Mouse (Mus musculus): ENCODE measurements at regions not wholly inside any gene's neighbourhood (a gene's known extent, or its start where the extent isn't known, plus 50 kb on each side); places are given as distances from the start of the nearest gene placed in this dataset.

GRCm38 (mm10) chr12:32460330-32460998, 82.0 kb downstream of the Ccdc71l start:
- H3K9ac ChIP-seq (ENCODE audit: low read depth, low read length): no peak overlapping the region
- 82% methylated on average over 4 of the region's 4 CpGs for WGBS
- intact Hi-C loops (cut with DNase I): no loop called here
- peaks cover 3% of the 10 kb centered on the region; the same call in 1 of the 2 replicates for H3K4me1 ChIP-seq (ENCODE audit: control insufficient read depth, insufficient read depth, low read length)
- H3K36me3 ChIP-seq (ENCODE audit: control insufficient read depth, insufficient read depth, low read length): no peaks in the 10 kb centered on the region
- H3K4me3 ChIP-seq: no peak overlapping the region
- H3K27me3 ChIP-seq (ENCODE audit: control insufficient read depth, insufficient read depth, low read length): no peaks in the 10 kb centered on the region
- no peak for TF ChIP-seq CTCF (IDR thresholded peaks at IDR 0.05)
- TF ChIP-seq EP300 (IDR thresholded peaks at IDR 0.05; ENCODE audit: insufficient read depth, low read depth, low read length): no peak
- no peak for TF ChIP-seq POLR2A (IDR thresholded peaks at IDR 0.05; ENCODE audit: insufficient read depth, low read depth, low read length)
- no peaks in the 10 kb centered on the region for H3K79me2 ChIP-seq (replicated peaks; ENCODE audit: control insufficient read depth, insufficient read depth, low read length)
- DNase-seq: no peak
- no peak overlapping the region for H3K27ac ChIP-seq

GRCm38 (mm10) chr12:32465371-32465770, 86.9 kb downstream of the Ccdc71l start:
- no peaks in the 10 kb centered on the region for H3K36me3 ChIP-seq (ENCODE audit: control insufficient read depth, insufficient read depth, low read length)
- H3K4me1 ChIP-seq (ENCODE audit: control insufficient read depth, insufficient read depth, low read length): peaks cover 3% of the 10 kb centered on the region; the same call in 1 of the 2 replicates
- no peak overlapping the region for H3K4me3 ChIP-seq
- H3K79me2 ChIP-seq (replicated peaks; ENCODE audit: control insufficient read depth, insufficient read depth, low read length): no peaks in the 10 kb centered on the region
- 9% methylated on average over 6 of the region's 6 CpGs for WGBS
- no peaks in the 10 kb centered on the region for H3K27me3 ChIP-seq (ENCODE audit: control insufficient read depth, insufficient read depth, low read length)
- intact Hi-C loops (cut with DNase I): no loop called here
- H3K9ac ChIP-seq (ENCODE audit: low read depth, low read length): no peak overlapping the region
- peak; percentile 30 to 40 for DNase-seq
- TF ChIP-seq EP300 (IDR thresholded peaks at IDR 0.05; ENCODE audit: insufficient read depth, low read depth, low read length) (no peak), CTCF (IDR thresholded peaks at IDR 0.05) (no peak), POLR2A (IDR thresholded peaks at IDR 0.05; ENCODE audit: insufficient read depth, low read depth, low read length) (no peak)
- H3K27ac ChIP-seq: no peak overlapping the region

GRCm38 (mm10) chr12:32469863-32470262, 91.4 kb downstream of the Ccdc71l start:
- no peak for TF ChIP-seq POLR2A (IDR thresholded peaks at IDR 0.05; ENCODE audit: insufficient read depth, low read depth, low read length)
- TF ChIP-seq EP300 (IDR thresholded peaks at IDR 0.05; ENCODE audit: insufficient read depth, low read depth, low read length): no peak
- TF ChIP-seq CTCF (IDR thresholded peaks at IDR 0.05): no peak
- no peak overlapping the region for H3K27ac ChIP-seq
- H3K79me2 ChIP-seq (replicated peaks; ENCODE audit: control insufficient read depth, insufficient read depth, low read length): no peaks in the 10 kb centered on the region
- 74% methylated on average over 4 of the region's 4 CpGs for WGBS
- peaks cover 3% of the 10 kb centered on the region; the same call in 1 of the 2 replicates for H3K4me1 ChIP-seq (ENCODE audit: control insufficient read depth, insufficient read depth, low read length)
- H3K27me3 ChIP-seq (ENCODE audit: control insufficient read depth, insufficient read depth, low read length): no peaks in the 10 kb centered on the region
- intact Hi-C loops (cut with DNase I): no loop called here
- no peaks in the 10 kb centered on the region for H3K36me3 ChIP-seq (ENCODE audit: control insufficient read depth, insufficient read depth, low read length)
- H3K4me3 ChIP-seq: no peak overlapping the region
- no peak for DNase-seq
- H3K9ac ChIP-seq (ENCODE audit: low read depth, low read length): no peak overlapping the region

- H3K9ac ChIP-seq (ENCODE audit: low read depth, low read length): no peak overlapping the region
Measured at GRCm38 (mm10) chr12:32479451-32479850, 100.9 kb downstream of the Ccdc71l start.

GRCm38 (mm10) chr12:32480268-32480667, 101.8 kb downstream of the Ccdc71l start:
- Histone ChIP-seq H3K27me3 (ENCODE audit: control insufficient read depth, insufficient read depth, low read length) (no peaks in the 10 kb centered on the region), H3K4me1 (ENCODE audit: control insufficient read depth, insufficient read depth, low read length) (peaks cover 2% of the 10 kb centered on the region), H3K9ac (ENCODE audit: low read depth, low read length) (no peak overlapping the region), H3K27ac (no peak overlapping the region), H3K36me3 (ENCODE audit: control insufficient read depth, insufficient read depth, low read length) (no peaks in the 10 kb centered on the region; the same call in 1 of the 2 replicates), H3K4me3 (no peak overlapping the region), H3K79me2 (replicated peaks; ENCODE audit: control insufficient read depth, insufficient read depth, low read length) (no peaks in the 10 kb centered on the region)
- 47% methylated on average over 5 of the region's 5 CpGs for WGBS
- intact Hi-C loops (cut with DNase I): no loop called here
- DNase-seq: no peak
- no peak for TF ChIP-seq POLR2A (IDR thresholded peaks at IDR 0.05; ENCODE audit: insufficient read depth, low read depth, low read length)
- no peak for TF ChIP-seq EP300 (IDR thresholded peaks at IDR 0.05; ENCODE audit: insufficient read depth, low read depth, low read length)
- no peak for TF ChIP-seq CTCF (IDR thresholded peaks at IDR 0.05)

More at GRCm38 (mm10) chr12:32479451-32479850, 100.9 kb downstream of the Ccdc71l start:
- H3K36me3 ChIP-seq (ENCODE audit: control insufficient read depth, insufficient read depth, low read length): no peaks in the 10 kb centered on the region; the same call in 1 of the 2 replicates
- no peak overlapping the region for H3K4me3 ChIP-seq
- peaks cover 2% of the 10 kb centered on the region for H3K4me1 ChIP-seq (ENCODE audit: control insufficient read depth, insufficient read depth, low read length)
- no peak for DNase-seq
- 76% methylated on average over 3 of the region's 3 CpGs for WGBS
- intact Hi-C loops (cut with DNase I): no loop called here
- no peak overlapping the region for H3K27ac ChIP-seq
- no peaks in the 10 kb centered on the region for H3K27me3 ChIP-seq (ENCODE audit: control insufficient read depth, insufficient read depth, low read length)
- no peaks in the 10 kb centered on the region for H3K79me2 ChIP-seq (replicated peaks; ENCODE audit: control insufficient read depth, insufficient read depth, low read length)
- no peak for TF ChIP-seq CTCF (IDR thresholded peaks at IDR 0.05)
- no peak for TF ChIP-seq EP300 (IDR thresholded peaks at IDR 0.05; ENCODE audit: insufficient read depth, low read depth, low read length)

GRCm38 (mm10) chr12:32481051-32481450, 102.5 kb downstream of the Ccdc71l start:
- no peak overlapping the region for H3K4me3 ChIP-seq
- H3K27me3 ChIP-seq (ENCODE audit: control insufficient read depth, insufficient read depth, low read length): no peaks in the 10 kb centered on the region
- intact Hi-C loops (cut with DNase I): no loop called here
- 47% methylated on average over 5 of the region's 5 CpGs for WGBS
- no peak for DNase-seq
- H3K27ac ChIP-seq: no peak overlapping the region
- no peak overlapping the region for H3K9ac ChIP-seq (ENCODE audit: low read depth, low read length)
- TF ChIP-seq POLR2A (IDR thresholded peaks at IDR 0.05; ENCODE audit: insufficient read depth, low read depth, low read length) (no peak), CTCF (IDR thresholded peaks at IDR 0.05) (no peak), EP300 (IDR thresholded peaks at IDR 0.05; ENCODE audit: insufficient read depth, low read depth, low read length) (no peak)
- H3K79me2 ChIP-seq (replicated peaks; ENCODE audit: control insufficient read depth, insufficient read depth, low read length): no peaks in the 10 kb centered on the region
- peaks cover 2% of the 10 kb centered on the region for H3K4me1 ChIP-seq (ENCODE audit: control insufficient read depth, insufficient read depth, low read length)
- no peaks in the 10 kb centered on the region; the same call in 1 of the 2 replicates for H3K36me3 ChIP-seq (ENCODE audit: control insufficient read depth, insufficient read depth, low read length)

Data from heart, adult 2 months (tissue).